Mouse (Mus musculus) kidney, embryonic 15.5 days (tissue): ENCODE measurements at regions not wholly inside any gene's neighbourhood (a gene's known extent, or its start where the extent isn't known, plus 50 kb on each side); places are given as distances from the start of the nearest gene placed in this dataset.
"Not testable (repeated sequence)": the region's sequence is repeated elsewhere in the genome, so short reads cannot be mapped to it uniquely, and the experiment has no call there.

Source experiments
- ATAC-seq: fragments of 200-750 bp; cut with Nextera tagmentation; replicated peaks from 2 replicates; pipeline ENCODE4 v1.8.0; 2017; ENCODE audit warnings: moderate TSS enrichment; ENCODE audit not compliant: low FRiP score
- H3K27ac ChIP-seq: fragments of 300-500 bp; sonication (generic); 2 replicates; pipeline ENCODE4 v1.5.1; 2015; ENCODE audit warnings: mild to moderate bottlenecking, inconsistent platforms
- H3K27me3 ChIP-seq: fragments of 300-500 bp; sonication (generic); 2 replicates; pipeline ENCODE4 v1.6.1; 2015; ENCODE audit warnings: inconsistent platforms
- H3K36me3 ChIP-seq: fragments of 300-500 bp; sonication (generic); 2 replicates; pipeline ENCODE4 v1.6.1; 2015; ENCODE audit warnings: inconsistent platforms
- H3K4me1 ChIP-seq: fragments of 300-500 bp; sonication (generic); 2 replicates; pipeline ENCODE4 v1.6.1; 2015; ENCODE audit warnings: inconsistent platforms
- H3K4me2 ChIP-seq: fragments of 300-500 bp; sonication (generic); 2 replicates; pipeline ENCODE4 v1.6.1; 2015; ENCODE audit warnings: moderate library complexity, mild to moderate bottlenecking, inconsistent platforms
- H3K4me3 ChIP-seq: fragments of 300-500 bp; sonication (generic); replicated peaks from 2 replicates; pipeline ENCODE4 v1.5.1; 2015; ENCODE audit warnings: mild to moderate bottlenecking, inconsistent platforms
- H3K9ac ChIP-seq: fragments of 300-500 bp; sonication (generic); 2 replicates; pipeline ENCODE4 v1.6.1; 2015; ENCODE audit warnings: mild to moderate bottlenecking, inconsistent platforms
- H3K9me3 ChIP-seq: fragments of 300-500 bp; sonication (generic); replicated peaks from 2 replicates; pipeline ENCODE4 v1.6.1; 2016; ENCODE audit warnings: inconsistent platforms
- WGBS: fragments of 180-500 bp; shearing (Covaris S2); methylation state at CpG from one replicate; pipeline ENCODE4 v1.1.7; 2015; ENCODE audit warnings: mixed read lengths; 5-methylcytosine and 5-hydroxymethylcytosine counted together

GRCm38 (mm10) chr5:68351793-68352192, 320.2 kb downstream of the Grxcr1 start:
- 56% methylated on average over 5 of the region's 5 CpGs for WGBS
- Histone ChIP-seq H3K4me3 (no peak overlapping the region), H3K4me1 (no peaks in the 10 kb centered on the region), H3K36me3 (no peaks in the 10 kb centered on the region), H3K4me2 (no peak overlapping the region), H3K27ac (no peak overlapping the region), H3K9ac (no peak overlapping the region), H3K9me3 (no peaks in the 10 kb centered on the region), H3K27me3 (no peaks in the 10 kb centered on the region)
- ATAC-seq, result no peak

- no peak overlapping the region for H3K9ac ChIP-seq
- H3K36me3 ChIP-seq, result no peaks in the 10 kb centered on the region
- no peak for ATAC-seq
- no peaks in the 10 kb centered on the region for H3K9me3 ChIP-seq
- H3K27me3 ChIP-seq, result no peaks in the 10 kb centered on the region
- H3K4me2 ChIP-seq, result no peak overlapping the region
- 53% methylated on average over 4 of the region's 4 CpGs for WGBS
- no peak overlapping the region for H3K27ac ChIP-seq
- H3K4me3 ChIP-seq, result no peak overlapping the region
- H3K4me1 ChIP-seq, result no peaks in the 10 kb centered on the region
These were observed 321.6 kb downstream of the Grxcr1 start for GRCm38 (mm10) chr5:68353211-68353610.

- not testable (repeated sequence) for H3K27ac ChIP-seq, H3K9me3 ChIP-seq, H3K4me3 ChIP-seq, H3K27me3 ChIP-seq, H3K9ac ChIP-seq, H3K36me3 ChIP-seq, H3K4me1 ChIP-seq, H3K4me2 ChIP-seq, ATAC-seq
- 53% methylated on average over 3 of the region's 3 CpGs for WGBS
These were observed 322.2 kb downstream of the Grxcr1 start for GRCm38 (mm10) chr5:68353816-68354215.

- H3K27me3 ChIP-seq, result no peaks in the 10 kb centered on the region
- H3K36me3 ChIP-seq, result no peaks in the 10 kb centered on the region
- H3K4me3 ChIP-seq, result no peak overlapping the region
- H3K4me1 ChIP-seq, result no peaks in the 10 kb centered on the region
- no peak overlapping the region for H3K27ac ChIP-seq
- H3K4me2 ChIP-seq, result no peak overlapping the region
- H3K9ac ChIP-seq, result no peak overlapping the region
- ATAC-seq, result 0 out of 2 replicates have a peak, but pooled peaks have one; percentile 46
- 62% methylated on average over 3 of the region's 3 CpGs for WGBS
- no peaks in the 10 kb centered on the region for H3K9me3 ChIP-seq
These were observed 330.1 kb downstream of the Grxcr1 start for GRCm38 (mm10) chr5:68361581-68362211.

- no peak for ATAC-seq
- Histone ChIP-seq H3K4me3 (no peak overlapping the region), H3K27ac (no peak overlapping the region), H3K4me1 (no peaks in the 10 kb centered on the region), H3K4me2 (no peak overlapping the region), H3K9me3 (no peaks in the 10 kb centered on the region), H3K36me3 (no peaks in the 10 kb centered on the region), H3K27me3 (no peaks in the 10 kb centered on the region), H3K9ac (no peak overlapping the region)
- WGBS, result 55% methylated on average over 2 of the region's 2 CpGs
These were observed 341.4 kb downstream of the Grxcr1 start for GRCm38 (mm10) chr5:68373082-68373481.
